Mouse (Mus musculus) lung, postnatal 4 days (tissue): ENCODE results near the gene Olfr342.

ENCODE experiments used
- DNase-seq, 2 experiments: peaks; one replicate each; pipeline ENCODE4 v3.0.0; 2021

Gene Olfr342

DNA sequence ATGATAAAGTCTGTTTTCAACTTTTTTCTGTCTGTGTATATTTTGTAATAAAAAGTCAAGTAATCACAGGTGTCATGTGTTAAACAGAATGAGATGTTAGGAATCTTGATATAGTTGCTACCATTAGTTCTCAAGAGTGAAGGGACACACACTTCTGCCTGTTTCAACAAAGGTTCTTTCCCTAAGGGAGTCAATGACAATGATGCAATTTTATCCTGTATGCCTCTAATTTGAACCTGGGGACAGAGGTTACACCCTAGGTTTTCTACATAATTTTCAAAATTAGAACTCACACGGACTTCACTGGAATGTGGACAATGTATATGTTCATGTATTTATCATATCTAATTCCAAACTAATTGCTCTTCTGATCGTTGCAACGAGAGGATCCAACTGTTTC, at the start of gene Olfr342:
Gene Olfr342, plus strand, starts transcription at position 301 of the 400 bp plus-strand sequence.
- no peak for DNase-seq

DNA sequence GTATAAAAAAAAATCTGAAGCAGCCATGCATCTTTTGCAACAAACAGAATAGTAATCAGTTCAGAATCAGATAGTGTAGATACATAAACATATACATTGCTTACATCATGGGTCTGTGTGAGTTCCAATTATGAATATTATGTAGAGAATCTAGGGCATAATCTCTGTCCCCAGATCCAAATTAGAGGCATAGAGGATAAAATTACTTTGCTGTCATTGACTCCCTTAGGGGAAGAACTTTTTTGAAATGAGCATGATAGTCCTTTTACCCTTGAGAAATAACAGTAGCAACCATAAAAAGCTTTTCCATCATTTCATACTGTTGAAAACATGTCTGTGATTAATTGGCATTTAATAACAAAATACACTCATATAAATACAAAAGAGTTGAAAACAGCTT, 42.4 kb upstream of the Olfr342 start, which contains the start of gene Olfr341:
Gene Olfr341, minus strand, starts transcription at position 101 of the 400 bp plus-strand sequence.
- DNase-seq, result no peak

DNA sequence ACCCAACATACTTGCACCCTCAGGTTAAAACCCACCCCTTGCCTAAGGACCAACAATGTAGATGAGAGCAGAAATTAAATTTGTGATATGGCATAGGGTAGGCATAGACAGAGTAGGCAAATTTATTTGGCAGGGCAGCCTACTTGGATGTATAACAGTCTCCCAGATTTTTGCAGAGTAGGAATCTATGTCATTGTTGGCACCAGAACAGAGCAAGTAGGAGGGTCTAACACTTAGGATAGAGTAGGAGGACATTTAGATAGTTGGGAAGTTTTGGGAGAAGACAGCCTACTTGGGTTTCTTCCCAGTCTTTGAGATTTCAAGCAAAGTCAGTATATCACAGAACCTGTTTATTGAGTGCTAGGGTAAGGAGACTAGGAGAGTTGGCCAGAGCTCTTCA, 40.4 kb downstream of the Olfr342 start:
- DNase-seq, result no peak

DNA sequence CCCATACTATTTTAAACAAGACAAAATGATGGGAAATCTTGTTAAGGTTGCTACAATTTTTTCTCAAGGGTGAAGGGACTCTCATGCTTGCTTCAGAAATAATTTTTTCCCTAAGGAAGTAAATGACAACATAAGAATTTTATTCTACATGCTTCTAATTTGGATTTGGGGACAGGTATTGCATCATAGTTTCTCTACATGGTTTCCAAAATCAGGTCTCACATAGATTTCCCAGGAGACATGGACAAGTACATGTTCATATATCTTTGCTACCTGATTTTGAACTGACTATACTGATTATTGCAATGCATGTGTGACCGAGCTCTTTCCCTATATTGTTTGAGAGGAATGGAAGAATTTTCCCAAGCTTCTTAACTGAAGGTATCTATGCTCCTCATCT, 41.6 kb downstream of the Olfr342 start, which contains the start of gene Olfr344:
Gene Olfr344, plus strand, starts transcription at position 301 of the 400 bp plus-strand sequence.
- no peak for DNase-seq

DNA sequence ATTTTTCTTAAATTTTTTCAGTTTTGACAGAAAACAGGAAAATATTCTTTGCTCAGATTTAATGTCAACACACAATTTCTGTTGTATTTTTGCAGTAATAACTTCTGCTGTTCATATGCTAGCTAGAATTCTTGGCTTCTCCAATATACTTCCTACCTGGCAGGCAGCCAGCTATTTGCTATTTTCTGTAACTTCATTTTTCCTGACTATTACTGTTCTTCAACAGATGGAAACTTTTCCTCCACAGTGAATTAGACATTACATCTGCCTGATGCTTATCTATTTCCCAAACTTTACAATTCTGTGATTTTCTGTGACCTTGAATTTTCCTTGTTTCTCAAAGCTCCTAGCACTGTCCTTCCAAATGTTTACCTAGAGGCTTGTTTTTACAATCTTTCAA, 42.2 kb downstream of the Olfr342 start:
- peak in 1 of 2 experiments; percentile 9 for DNase-seq

DNA sequence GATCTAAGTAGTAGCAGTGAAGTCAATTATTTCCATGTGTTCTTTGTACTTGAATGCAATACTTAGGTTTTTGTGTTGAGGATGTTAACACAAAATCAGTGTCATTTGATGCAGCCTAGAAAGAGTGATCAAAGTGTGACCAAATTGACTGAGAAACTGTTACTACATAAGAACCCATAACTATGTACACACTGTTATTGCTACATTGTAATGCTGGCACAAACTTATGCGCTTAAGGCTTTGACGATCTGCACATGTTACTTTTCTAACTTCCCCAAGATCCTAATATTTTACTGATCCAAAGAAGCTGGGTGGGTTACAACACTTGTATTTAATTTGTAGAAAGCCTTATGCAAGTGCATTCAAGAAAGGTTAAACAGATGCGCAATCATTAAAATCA, 43.0 kb downstream of the Olfr342 start:
- no peak for DNase-seq
